Mouse (Mus musculus): ENCODE measurements around the gene Umps. TPM values are rescaled to one million over a fixed set of nuclear protein-coding genes. Genes with fewer than 3 reads are reported as not detected.
A peak's percentile ranks its signal among the peaks of the same experiment; 100 is the strongest.

The Umps gene
- total and polyA plus RNA-seq, 3 experiments: 109 to 132 TPM; not detected in 1

DNA sequence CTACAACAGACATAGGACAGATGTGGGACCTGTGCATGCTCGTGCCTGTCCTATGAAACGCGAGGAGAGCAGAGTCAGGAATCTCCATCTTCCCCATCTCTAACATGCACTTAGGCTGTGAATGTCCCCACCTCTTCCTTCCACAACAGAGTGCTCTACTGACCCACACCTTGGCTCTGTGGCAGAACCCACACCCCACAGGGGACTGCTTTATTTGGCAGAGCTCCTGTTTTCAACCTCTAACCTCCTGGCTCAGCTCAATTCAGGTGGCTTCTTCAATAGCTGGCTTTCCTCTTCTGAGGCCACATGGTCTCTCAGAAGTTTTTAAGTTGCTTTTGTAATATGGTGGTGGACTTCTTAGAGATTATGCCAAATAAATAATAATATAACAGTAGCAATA is 39.1 kb upstream of the Umps start:
- H3K27ac ChIP-seq (ENCODE audit: control insufficient read depth, low read depth, low read length): no peak overlapping the region
- H3K4me3 ChIP-seq (ENCODE audit: control insufficient read depth in 1 of 2, insufficient read depth in 1 of 2, low read depth in 2 of 2, low read length in 2 of 2): no peak overlapping the region
- no peaks in the 10 kb centered on the region; a peak in 1 of 4 replicates for H3K27me3 ChIP-seq (ENCODE audit: control insufficient read depth in 1 of 2, insufficient read depth in 2 of 2, low read length in 2 of 2)
- H3K36me3 ChIP-seq (ENCODE audit: control insufficient read depth in 1 of 2, insufficient read depth in 2 of 2, low read length in 2 of 2): peaks cover 0 to 12% of the 10 kb centered on the region in 2 experiments; a peak in 2 of 4 replicates
- H3K9ac ChIP-seq (ENCODE audit: control insufficient read depth, low read depth, low read length, poor library complexity, severe bottlenecking): no peak overlapping the region
- TF ChIP-seq POLR2AphosphoS2 (IDR thresholded peaks at IDR 0.05; ENCODE audit: low read length): no peak
- TF ChIP-seq ZKSCAN1 (IDR thresholded peaks at IDR 0.05; ENCODE audit: low read depth, low read length): no peak
- TF ChIP-seq CHD2 (IDR thresholded peaks at IDR 0.05; ENCODE audit: low read length): no peak
- no peak for TF ChIP-seq USF1 (IDR thresholded peaks at IDR 0.05; ENCODE audit: low read depth, low read length)
- no peak for TF ChIP-seq RAD21 (IDR thresholded peaks at IDR 0.05; ENCODE audit: low read depth, low read length)
- no peak for TF ChIP-seq ELF1 (IDR thresholded peaks at IDR 0.05; ENCODE audit: low read depth, low read length)
- TF ChIP-seq GATA1 (IDR thresholded peaks at IDR 0.05; ENCODE audit: low read depth, low read length): no peak
- TF ChIP-seq TBP (IDR thresholded peaks at IDR 0.05; ENCODE audit: low read depth, low read length): no peak
- TF ChIP-seq SIN3A (IDR thresholded peaks at IDR 0.05; ENCODE audit: low read length): no peak
- TF ChIP-seq TAL1 (IDR thresholded peaks at IDR 0.05; ENCODE audit: low read length): no peak
- no peak for DNase-seq (ENCODE audit: low read depth, low spot score)
- H3K79me2 ChIP-seq (ENCODE audit: control insufficient read depth, insufficient read depth, low read length, poor library complexity): no peaks in the 10 kb centered on the region
- H3K4me1 ChIP-seq (ENCODE audit: control insufficient read depth in 1 of 2, insufficient read depth in 2 of 2, low read length in 2 of 2): peaks cover 0 to 22% of the 10 kb centered on the region in 2 experiments; a peak in 3 of 4 replicates
- no peaks in the 10 kb centered on the region for H3K9me3 ChIP-seq (replicated peaks; ENCODE audit: insufficient read depth, low read length)

DNA sequence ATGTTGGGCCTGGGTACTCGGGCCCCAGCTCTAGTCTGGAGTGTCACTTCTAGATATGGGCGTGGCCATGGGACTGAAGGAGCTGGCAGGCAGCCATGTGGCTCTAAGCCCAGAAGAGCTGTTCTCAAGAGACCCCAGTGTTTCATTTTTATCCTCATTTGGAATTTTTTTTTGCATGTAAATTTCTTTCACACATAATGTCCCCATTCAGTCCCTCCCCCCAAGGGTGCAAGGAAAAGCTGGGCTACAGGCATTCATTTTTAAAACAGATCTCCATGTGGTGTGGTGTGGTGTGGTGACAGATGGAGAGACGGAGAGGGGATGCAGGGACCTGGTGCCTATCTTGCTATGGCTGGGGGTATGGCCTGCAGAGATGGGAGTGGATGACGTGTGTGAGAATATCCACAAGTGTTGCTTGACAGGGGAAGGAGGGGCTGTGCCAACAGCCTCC is 37.3 kb upstream of the Umps start:
- peaks cover 0 to 22% of the 10 kb centered on the region in 2 experiments; a peak in 3 of 4 replicates for H3K4me1 ChIP-seq (ENCODE audit: control insufficient read depth in 1 of 2, insufficient read depth in 2 of 2, low read length in 2 of 2)
- H3K27me3 ChIP-seq (ENCODE audit: control insufficient read depth in 1 of 2, insufficient read depth in 2 of 2, low read length in 2 of 2): no peaks in the 10 kb centered on the region; a peak in 1 of 4 replicates
- H3K79me2 ChIP-seq (ENCODE audit: control insufficient read depth, insufficient read depth, low read length, poor library complexity): no peaks in the 10 kb centered on the region

GRCm38 (mm10) chr16:34003566-34004127 is 36.8 kb upstream of the Umps start:
- no peaks in the 10 kb centered on the region for H3K79me2 ChIP-seq (ENCODE audit: control insufficient read depth, insufficient read depth, low read length, poor library complexity)
- no peaks in the 10 kb centered on the region for H3K9me3 ChIP-seq (replicated peaks; ENCODE audit: insufficient read depth, low read length)
- peaks cover 0 to 12% of the 10 kb centered on the region in 2 experiments; a peak in 2 of 4 replicates for H3K36me3 ChIP-seq (ENCODE audit: control insufficient read depth in 1 of 2, insufficient read depth in 2 of 2, low read length in 2 of 2)
- no peak for DNase-seq (ENCODE audit: low read depth, low spot score)
- no peak overlapping the region for H3K27ac ChIP-seq (ENCODE audit: control insufficient read depth, low read depth, low read length)
- no peaks in the 10 kb centered on the region; a peak in 1 of 4 replicates for H3K27me3 ChIP-seq (ENCODE audit: control insufficient read depth in 1 of 2, insufficient read depth in 2 of 2, low read length in 2 of 2)
- no peak overlapping the region for H3K4me3 ChIP-seq (ENCODE audit: control insufficient read depth in 1 of 2, insufficient read depth in 1 of 2, low read depth in 2 of 2, low read length in 2 of 2)
- H3K4me1 ChIP-seq (ENCODE audit: control insufficient read depth in 1 of 2, insufficient read depth in 2 of 2, low read length in 2 of 2): peaks cover 0 to 22% of the 10 kb centered on the region in 2 experiments; a peak in 3 of 4 replicates
- TF ChIP-seq HCFC1 (IDR thresholded peaks at IDR 0.05; ENCODE audit: low read depth, low read length) (no peak), ZMIZ1 (IDR thresholded peaks at IDR 0.05; ENCODE audit: low read depth, low read length) (no peak), MYC (IDR thresholded peaks at IDR 0.05; ENCODE audit: low read depth, low read length) (no peak), CTCF (IDR thresholded peaks at IDR 0.05 in 2 of 3, conservative IDR thresholded peaks at IDR 0.05 in 1 of 3; ENCODE audit: control insufficient read depth in 1 of 3, insufficient read depth in 1 of 3, low read depth in 2 of 3, low read length in 3 of 3, poor library complexity in 1 of 3, severe bottlenecking in 1 of 3) (no peak), USF1 (IDR thresholded peaks at IDR 0.05; ENCODE audit: low read depth, low read length) (no peak), POLR2A (IDR thresholded peaks at IDR 0.05; ENCODE audit: control insufficient read depth in 1 of 2, insufficient read depth in 1 of 2, low read depth in 1 of 2, low read length in 2 of 2, poor library complexity in 1 of 2) (no peak), TBP (IDR thresholded peaks at IDR 0.05; ENCODE audit: low read depth, low read length) (no peak), MEF2A (IDR thresholded peaks at IDR 0.05; ENCODE audit: extremely low read depth, insufficient replicate concordance, low read depth, low read length, poor library complexity, severe bottlenecking) (no peak), NRF1 (IDR thresholded peaks at IDR 0.05; ENCODE audit: insufficient read depth, low read depth, low read length, poor library complexity, severe bottlenecking) (no peak), ETS1 (IDR thresholded peaks at IDR 0.05; ENCODE audit: low read depth, low read length) (no peak), TAL1 (IDR thresholded peaks at IDR 0.05; ENCODE audit: low read length) (no peak), BHLHE40 (IDR thresholded peaks at IDR 0.05; ENCODE audit: borderline replicate concordance, low read depth, low read length) (no peak), MAZ (IDR thresholded peaks at IDR 0.05; ENCODE audit: low read depth, low read length) (no peak)
- no peak overlapping the region for H3K9ac ChIP-seq (ENCODE audit: control insufficient read depth, low read depth, low read length, poor library complexity, severe bottlenecking)

More for the DNA sequence above, 37.3 kb upstream of the Umps start:
- peak; percentile 63 for DNase-seq (ENCODE audit: low read depth, low spot score)
- Histone ChIP-seq H3K9me3 (replicated peaks; ENCODE audit: insufficient read depth, low read length) (no peaks in the 10 kb centered on the region), H3K9ac (ENCODE audit: control insufficient read depth, low read depth, low read length, poor library complexity, severe bottlenecking) (no peak overlapping the region), H3K27ac (ENCODE audit: control insufficient read depth, low read depth, low read length) (no peak overlapping the region), H3K4me3 (ENCODE audit: control insufficient read depth in 1 of 2, insufficient read depth in 1 of 2, low read depth in 2 of 2, low read length in 2 of 2) (no peak overlapping the region), H3K36me3 (ENCODE audit: control insufficient read depth in 1 of 2, insufficient read depth in 2 of 2, low read length in 2 of 2) (peaks cover 0 to 12% of the 10 kb centered on the region in 2 experiments; a peak in 2 of 4 replicates)
- no peak for TF ChIP-seq NRF1 (IDR thresholded peaks at IDR 0.05; ENCODE audit: insufficient read depth, low read depth, low read length, poor library complexity, severe bottlenecking)
- TF ChIP-seq ZNF384 (IDR thresholded peaks at IDR 0.05; ENCODE audit: low read depth, low read length): peak; percentile 41; the same call in 1 of the 2 replicates

All from MEL (cell line).